Mouse (Mus musculus) B cell, adult (primary cell): Measurements from ENCODE around the gene Bex4. TPM values are rescaled to one million over a fixed set of nuclear protein-coding genes. Genes with fewer than 3 reads are reported as not detected.

Experiments
- total RNA-seq: library from RNA; stranded (reverse); gene quantifications from 4 replicates; pipeline ENCODE4 v1.2.4, GENCODE M21; 2023; ENCODE audit not compliant: inconsistent age

Gene Bex4
- 1.5 TPM in 1 of 4 replicates, not detected in the others for total RNA-seq

DNA sequence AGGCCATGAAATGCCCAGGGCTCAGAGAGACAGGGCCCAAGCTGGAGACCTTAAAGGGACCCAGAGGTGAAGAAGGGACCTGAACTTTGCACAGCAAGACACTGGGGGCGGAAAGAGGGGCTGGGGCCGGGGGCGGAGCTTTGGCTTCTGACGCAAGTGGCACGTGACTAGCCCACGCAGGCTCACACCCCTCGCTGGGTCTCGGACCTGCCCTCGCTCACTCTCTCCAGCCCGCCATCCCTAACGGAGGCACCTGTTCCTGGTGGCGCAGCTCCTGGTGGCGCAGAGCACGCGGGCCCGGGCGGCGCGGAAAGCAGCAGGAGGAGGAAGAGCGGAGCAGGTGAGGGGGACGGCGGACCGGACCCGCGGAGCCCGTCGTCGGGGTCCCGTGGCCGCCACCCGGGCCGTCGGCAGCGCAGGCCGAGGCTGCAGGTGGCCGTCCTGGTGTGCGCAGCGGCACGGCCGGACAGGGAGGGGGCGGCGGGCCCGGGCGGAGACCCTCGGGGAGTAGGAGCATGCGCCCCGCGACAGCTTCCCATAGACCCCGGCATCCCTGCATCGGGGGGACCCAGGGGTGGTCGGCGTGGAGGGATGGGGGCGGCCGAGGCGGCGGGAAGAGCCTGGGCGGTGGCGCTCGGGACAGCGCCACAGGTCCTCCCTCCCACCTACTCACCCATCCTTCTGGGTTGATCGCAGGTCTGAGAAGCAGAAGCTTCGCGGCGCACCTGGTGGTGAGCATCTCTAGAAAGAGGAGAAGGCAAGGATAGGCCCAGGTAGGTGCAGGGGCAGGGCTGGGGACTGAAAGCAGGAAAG, at the start of gene Bex4:
TSS of gene Bex4 (plus strand) at position 170 of the 813 bp plus-strand sequence.

GRCm38 (mm10) chrX:136172118-136172551, 33.3 kb downstream of the Bex4 start, which contains the start of gene Tceal8:
Gene Tceal8 (minus strand): TSS chrX:136172342.

Other genes starting within 250 kb of the Bex4 start
- gene Arxes2, start 145.2 kb upstream of the Bex4 start, total RNA-seq, result 0.33 to 0.64 TPM in 2 of 4 replicates, not detected in the others
- 0.45 TPM in 1 of 4 replicates, not detected in the others for gene Arxes1, start 105.6 kb upstream of the Bex4 start, total RNA-seq
- 0.60 to 0.64 TPM in 2 of 4 replicates, not detected in the others for gene Bex2, start 70.8 kb upstream of the Bex4 start, total RNA-seq
- not detected in 4 replicates for gene Nxf3, start 53.7 kb upstream of the Bex4 start, total RNA-seq
- gene Tceal8, start 33.3 kb downstream of the Bex4 start, total RNA-seq, result 1.2 to 2.7 TPM (median 1.6 TPM) in 3 of 4 replicates, not detected in the other
- not detected in 4 replicates for gene Tceal5, start 64.9 kb downstream of the Bex4 start, total RNA-seq
- not detected in 4 replicates for gene Tceal7, start 75.8 kb downstream of the Bex4 start, total RNA-seq
- gene Bex1, start 76.5 kb downstream of the Bex4 start, total RNA-seq, result 1.6 to 3.0 TPM (median 2.5 TPM) in 4 replicates
- 65.9 to 82.3 TPM (median 72.4 TPM) in 4 replicates for gene Tceal9, start 106.1 kb downstream of the Bex4 start, total RNA-seq
- gene Bex3, start 131.3 kb downstream of the Bex4 start, total RNA-seq, result 80.9 to 94.1 TPM (median 89.0 TPM) in 4 replicates